7 mouse cellular contexts compared by ENCODE assay signal in genomic region chr13:21453042-21453441, GRCm38 (mm10). TPM values are rescaled to one million over a fixed set of nuclear protein-coding genes. Genes with fewer than 3 reads are reported as not detected.
DNase-seq lines count a peak whose midpoint lies in the region; ATAC-seq and TF ChIP-seq lines count a peak whose summit lies in the region.

No protein-coding gene starts in this region.

- WGBS in lung, postnatal 0 days = 4% methylated on average over 13 of the region's 13 CpGs
- WGBS in forebrain, embryonic 11.5 days = 1% methylated on average over 13 of the region's 13 CpGs
- WGBS in limb, embryonic 14.5 days = 3% methylated on average over 13 of the region's 13 CpGs

- H3K4me3 ChIP-seq in lung, postnatal 0 days (ENCODE audit: low read depth, low read length) = peak overlapping the region; percentile 85
- H3K4me3 ChIP-seq in forebrain, embryonic 11.5 days (ENCODE audit: low read depth, low read length) = peak overlapping the region; percentile 53
- H3K4me3 ChIP-seq in limb, embryonic 14.5 days (replicated peaks; ENCODE audit: low read length) = peak overlapping the region; percentile 79

- TF ChIP-seq CTCF in lung, postnatal 0 days (IDR thresholded peaks at IDR 0.05) = no peak

- no peaks in the 10 kb centered on the region for H3K36me3 ChIP-seq in lung, postnatal 0 days (ENCODE audit: insufficient read depth, low read length)
- no peaks in the 10 kb centered on the region; the same call in 1 of the 2 replicates for H3K36me3 ChIP-seq in forebrain, embryonic 11.5 days (ENCODE audit: control insufficient read depth, insufficient read depth, low read length)
- H3K36me3 ChIP-seq in limb, embryonic 14.5 days (ENCODE audit: control insufficient read depth, insufficient read depth, low read length) = peaks cover 23% of the 10 kb centered on the region
- H3K36me3 ChIP-seq in splenic B cell, adult 2 months (ENCODE audit: control insufficient read depth, insufficient read depth, low read length, poor library complexity, severe bottlenecking) = peaks cover 3% of the 10 kb centered on the region; the same call in 1 of the 2 replicates

- no peak for ATAC-seq in lung, postnatal 0 days
- ATAC-seq in forebrain, embryonic 11.5 days (replicated peaks; ENCODE audit: low FRiP score) = 0 out of 2 replicates have a peak, but pooled peaks have one; percentile 19
- no peak for ATAC-seq in limb, embryonic 14.5 days (ENCODE audit: low FRiP score, low read depth)

- no peaks in the 10 kb centered on the region for H3K27me3 ChIP-seq in lung, postnatal 0 days (replicated peaks; ENCODE audit: insufficient read depth, low read length)
- H3K27me3 ChIP-seq in forebrain, embryonic 11.5 days (ENCODE audit: control insufficient read depth, insufficient read depth, low read length) = no peaks in the 10 kb centered on the region
- H3K27me3 ChIP-seq in limb, embryonic 14.5 days (ENCODE audit: control insufficient read depth, insufficient read depth, low read length) = no peaks in the 10 kb centered on the region; the same call in 1 of the 2 replicates
- no peaks in the 10 kb centered on the region for H3K27me3 ChIP-seq in splenic B cell, adult 2 months (ENCODE audit: control insufficient read depth, insufficient read depth, low read length, poor library complexity, severe bottlenecking)

- peak overlapping the region; percentile 86 for H3K27ac ChIP-seq in lung, postnatal 0 days (ENCODE audit: low read length)
- no peak overlapping the region for H3K27ac ChIP-seq in forebrain, embryonic 11.5 days (ENCODE audit: low read depth, low read length)
- H3K27ac ChIP-seq in limb, embryonic 14.5 days (replicated peaks; ENCODE audit: low read depth, low read length) = peak overlapping the region; percentile 72; the same call in 1 of the 2 replicates

- no peaks in the 10 kb centered on the region for H3K9me3 ChIP-seq in lung, postnatal 0 days (ENCODE audit: low read length)
- H3K9me3 ChIP-seq in forebrain, embryonic 11.5 days (ENCODE audit: control insufficient read depth, low read length) = no peaks in the 10 kb centered on the region
- no peaks in the 10 kb centered on the region for H3K9me3 ChIP-seq in limb, embryonic 14.5 days (ENCODE audit: control insufficient read depth, low read length)

- TF ChIP-seq EP300 in lung, postnatal 0 days (IDR thresholded peaks at IDR 0.05) = no peak

- TF ChIP-seq POLR2A in limb, embryonic 14.5 days (IDR thresholded peaks at IDR 0.05; ENCODE audit: borderline replicate concordance, extremely low read depth, insufficient read depth, insufficient read length) = no peak

- peak overlapping the region; percentile 66 for H3K4me2 ChIP-seq in lung, postnatal 0 days (replicated peaks; ENCODE audit: low read depth, low read length)
- H3K4me2 ChIP-seq in forebrain, embryonic 11.5 days (ENCODE audit: low read depth, low read length, severe bottlenecking) = peak overlapping the region; percentile 74
- H3K4me2 ChIP-seq in limb, embryonic 14.5 days (replicated peaks; ENCODE audit: low read depth, low read length, severe bottlenecking) = peak overlapping the region; percentile 77

- H3K4me1 ChIP-seq in lung, postnatal 0 days (ENCODE audit: insufficient read depth, low read depth, low read length) = no peaks in the 10 kb centered on the region; the same call in 1 of the 2 replicates
- H3K4me1 ChIP-seq in forebrain, embryonic 11.5 days (replicated peaks; ENCODE audit: control insufficient read depth, insufficient read depth, low read length) = peaks cover 4% of the 10 kb centered on the region; the same call in 1 of the 2 replicates
- peaks cover 8% of the 10 kb centered on the region for H3K4me1 ChIP-seq in limb, embryonic 14.5 days (ENCODE audit: control insufficient read depth, insufficient read depth, low read length)

- H3K9ac ChIP-seq in lung, postnatal 0 days (replicated peaks; ENCODE audit: low read depth) = peak overlapping the region; percentile 76
- H3K9ac ChIP-seq in forebrain, embryonic 11.5 days (ENCODE audit: low read length) = peak overlapping the region; percentile 66
- peak overlapping the region; percentile 77 for H3K9ac ChIP-seq in limb, embryonic 14.5 days (ENCODE audit: low read depth, low read length, severe bottlenecking)

- DNase-seq in lung, postnatal 0 days (ENCODE audit: low spot score) = no peak
- no peak for DNase-seq in lung, postnatal 36 days
- DNase-seq in forebrain, embryonic 11.5 days (ENCODE audit: low spot score) = no peak
- no peak for DNase-seq in limb, embryonic 14.5 days (ENCODE audit: low spot score)
- DNase-seq in splenic B cell, adult 2 months (ENCODE audit: low read depth, low spot score) = peak; percentile 6
- no peak for DNase-seq in thymus, adult 18-20 months
- no peak for DNase-seq in left cerebral cortex, adult 9 months (ENCODE audit: low spot score in 2 of 2)

RNA-seq across cellular contexts. Expression of gene Zscan26, which starts 0.5 kb away (rescaled TPM):
- polyA plus RNA-seq in lung, postnatal 0 days (2015; fragmentation: Nextera tagmentation; extraction: Ambion mirVana) = 30.2 and 33.0 TPM in 2 replicates
- 19.5 and 22.2 TPM in 2 replicates for polyA plus RNA-seq in forebrain, embryonic 11.5 days (2014; fragmentation: Nextera tagmentation; extraction: Ambion mirVana)
- polyA plus RNA-seq in limb, embryonic 14.5 days (2012; rRNA removed) = 44.6 and 52.4 TPM in 2 replicates
- polyA plus RNA-seq in limb, embryonic 14.5 days (2014; fragmentation: Nextera tagmentation; extraction: Ambion mirVana) = 17.7 and 20.5 TPM in 2 replicates

RNA-seq across cellular contexts. Expression of gene Pgbd1, which starts 12.2 kb away (rescaled TPM):
- 0.87 TPM in 2 replicates for polyA plus RNA-seq in lung, postnatal 0 days (2015; fragmentation: Nextera tagmentation; extraction: Ambion mirVana)
- 6.9 and 8.3 TPM in 2 replicates for polyA plus RNA-seq in forebrain, embryonic 11.5 days (2014; fragmentation: Nextera tagmentation; extraction: Ambion mirVana)
- polyA plus RNA-seq in limb, embryonic 14.5 days (2012; rRNA removed) = 2.1 and 3.1 TPM in 2 replicates
- 2.4 and 3.1 TPM in 2 replicates for polyA plus RNA-seq in limb, embryonic 14.5 days (2014; fragmentation: Nextera tagmentation; extraction: Ambion mirVana)

RNA-seq across cellular contexts. Expression of gene Nkapl, which starts 15.3 kb away (rescaled TPM):
- polyA plus RNA-seq in lung, postnatal 0 days (2015; fragmentation: Nextera tagmentation; extraction: Ambion mirVana) = 9.1 and 10.5 TPM in 2 replicates
- polyA plus RNA-seq in forebrain, embryonic 11.5 days (2014; fragmentation: Nextera tagmentation; extraction: Ambion mirVana) = 2.7 and 3.9 TPM in 2 replicates
- 0.55 and 0.69 TPM in 2 replicates for polyA plus RNA-seq in limb, embryonic 14.5 days (2012; rRNA removed)
- 2.4 and 2.6 TPM in 2 replicates for polyA plus RNA-seq in limb, embryonic 14.5 days (2014; fragmentation: Nextera tagmentation; extraction: Ambion mirVana)

RNA-seq across cellular contexts. Expression of gene Zkscan4, which starts 25.7 kb away (rescaled TPM):
- 5.1 and 5.2 TPM in 2 replicates for polyA plus RNA-seq in lung, postnatal 0 days (2015; fragmentation: Nextera tagmentation; extraction: Ambion mirVana)
- polyA plus RNA-seq in forebrain, embryonic 11.5 days (2014; fragmentation: Nextera tagmentation; extraction: Ambion mirVana) = 4.4 and 5.3 TPM in 2 replicates
- polyA plus RNA-seq in limb, embryonic 14.5 days (2012; rRNA removed) = 1.8 and 2.2 TPM in 2 replicates
- polyA plus RNA-seq in limb, embryonic 14.5 days (2014; fragmentation: Nextera tagmentation; extraction: Ambion mirVana) = 2.9 and 3.8 TPM in 2 replicates

RNA-seq across cellular contexts. Expression of gene Gm10065, which starts 26.2 kb away (rescaled TPM):
- polyA plus RNA-seq in lung, postnatal 0 days (2015; fragmentation: Nextera tagmentation; extraction: Ambion mirVana) = not detected in 2 replicates
- polyA plus RNA-seq in forebrain, embryonic 11.5 days (2014; fragmentation: Nextera tagmentation; extraction: Ambion mirVana) = not detected in 2 replicates
- polyA plus RNA-seq in limb, embryonic 14.5 days (2012; rRNA removed) = not detected in 2 replicates
- polyA plus RNA-seq in limb, embryonic 14.5 days (2014; fragmentation: Nextera tagmentation; extraction: Ambion mirVana) = not detected in 2 replicates
